Comparison of ENCODE assay signal across 8 mouse cellular contexts in genomic region chr4:127243953-127244352, GRCm38 (mm10). TPM values are rescaled to one million over a fixed set of nuclear protein-coding genes. Genes with fewer than 3 reads are reported as not detected.
A peak's percentile ranks its signal among the peaks of the same experiment; 100 is the strongest.
DNase-seq lines count a peak whose midpoint lies in the region; ATAC-seq and TF ChIP-seq lines count a peak whose summit lies in the region.

No protein-coding gene starts in this region.

- peak overlapping the region; percentile 97 for H3K4me2 ChIP-seq in hindbrain, embryonic 12.5 days (replicated peaks)

- WGBS in hindbrain, embryonic 12.5 days: under 1% methylated on average over 26 of the region's 26 CpGs

- peak overlapping the region; percentile 96 for H3K27ac ChIP-seq in layer of hippocampus, adult 2 months
- H3K27ac ChIP-seq in brown adipose tissue, adult 24 weeks (replicated peaks; ENCODE audit: low read depth, low read length): peak overlapping the region; percentile 33; the same call in 1 of the 2 replicates
- H3K27ac ChIP-seq in hindbrain, embryonic 12.5 days: no peak overlapping the region

- peak overlapping the region; percentile 85 for H3K9ac ChIP-seq in hindbrain, embryonic 12.5 days

- DNase-seq in layer of hippocampus, adult 2 months (ENCODE audit: low spot score in 2 of 2): no peak
- DNase-seq in layer of hippocampus, postnatal 14 days (ENCODE audit: low spot score in 2 of 2): no peak
- peak; percentile 57 for DNase-seq in mesoderm, embryonic 11.5 days (ENCODE audit: low read depth, low spot score)
- no peak for DNase-seq in adrenal gland, postnatal 14 days
- no peak for DNase-seq in layer of hippocampus, postnatal 10 days (ENCODE audit: low spot score in 2 of 2)
- no peak for DNase-seq in cerebellum, adult 11-12 months

- peaks cover 12% of the 10 kb centered on the region; the same call in 1 of the 2 replicates for H3K27me3 ChIP-seq in hindbrain, embryonic 12.5 days

- peak; percentile 69 for ATAC-seq in hindbrain, embryonic 12.5 days (ENCODE audit: low FRiP score)

- H3K4me1 ChIP-seq in brown adipose tissue, adult 24 weeks (ENCODE audit: control insufficient read depth, insufficient read depth, insufficient read length, low read length): no peaks in the 10 kb centered on the region
- peaks cover 16% of the 10 kb centered on the region for H3K4me1 ChIP-seq in hindbrain, embryonic 12.5 days

- no peaks in the 10 kb centered on the region for H3K9me3 ChIP-seq in hindbrain, embryonic 12.5 days (replicated peaks)

- no peak for TF ChIP-seq CTCF in layer of hippocampus, adult 2 months (conservative IDR thresholded peaks at IDR 0.05)

- H3K36me3 ChIP-seq in hindbrain, embryonic 12.5 days: peaks cover 20% of the 10 kb centered on the region

- H3K4me3 ChIP-seq in layer of hippocampus, adult 2 months: peak overlapping the region; percentile 84
- H3K4me3 ChIP-seq in brown adipose tissue, adult 24 weeks (ENCODE audit: insufficient read depth, low read depth, low read length): peak overlapping the region; percentile 82
- H3K4me3 ChIP-seq in hindbrain, embryonic 12.5 days: peak overlapping the region; percentile 84

RNA-seq across cellular contexts. Expression of gene Smim12, which starts 0.4 kb away (rescaled TPM):
- 10 to 100 TPM; 48.5 to 55.1 TPM for total RNA-seq in layer of hippocampus, adult 2 months (2021)
- total RNA-seq in layer of hippocampus, postnatal 14 days (2021): 10 to 100 TPM; 43.2 to 45.5 TPM
- 30.7 and 42.6 TPM in 2 replicates for polyA plus RNA-seq in brown adipose tissue, adult 24 weeks (2012; ENCODE audit: insufficient read depth, insufficient read length, missing spikeins)
- 44.7 and 50.6 TPM in 2 replicates for polyA plus RNA-seq in hindbrain, embryonic 12.5 days (2016; fragmentation: Nextera tagmentation; extraction: Ambion mirVana)
- 36.3 and 44.5 TPM in 2 replicates for total RNA-seq in adrenal gland, postnatal 14 days (2021)
- total RNA-seq in layer of hippocampus, postnatal 10 days (2021): 10 to 100 TPM; 41.1 to 45.5 TPM
